In genomic region chr1:160176903-160177302, GRCm38 (mm10) we compare ENCODE assay signal across 29 mouse cellular contexts. TPM values are rescaled to one million over a fixed set of nuclear protein-coding genes. Genes with fewer than 3 reads are reported as not detected.
DNase-seq lines count a peak whose midpoint lies in the region; ATAC-seq and TF ChIP-seq lines count a peak whose summit lies in the region.
"Had no signal": no experiment of that assay in that cellular context is flagged by ENCODE, and none has a peak within 500 bp of the region (broad histone marks: within the 10 kb centered on the region; RNA-seq: fewer than 3 reads in every experiment).

No protein-coding gene starts in this region.

- H3K4me1 ChIP-seq in heart, adult 2 months (ENCODE audit: control insufficient read depth, insufficient read depth, low read length), result no peaks in the 10 kb centered on the region
- H3K4me1 ChIP-seq in lung, postnatal 0 days (ENCODE audit: insufficient read depth, low read depth, low read length), result no peaks in the 10 kb centered on the region
- H3K4me1 ChIP-seq: embryonic facial prominence, embryonic 12.5 days; forebrain, embryonic 13.5 days; heart, embryonic 12.5 days; heart, embryonic 15.5 days; hindbrain, embryonic 10.5 days had no signal

- H3K4me2 ChIP-seq in myocyte (ENCODE audit: low read depth), result peak overlapping the region; percentile 12
- no peak overlapping the region for H3K4me2 ChIP-seq in lung, postnatal 0 days (replicated peaks; ENCODE audit: low read depth, low read length)
- H3K4me2 ChIP-seq: embryonic facial prominence, embryonic 12.5 days; embryonic facial prominence, embryonic 15.5 days; forebrain, embryonic 13.5 days; heart, embryonic 12.5 days; heart, embryonic 15.5 days; hindbrain, embryonic 14.5 days had no signal

- no peak overlapping the region for H3K27ac ChIP-seq in heart, adult 2 months
- no peak overlapping the region for H3K27ac ChIP-seq in lung, postnatal 0 days (ENCODE audit: low read length)
- H3K27ac ChIP-seq: embryonic facial prominence, embryonic 12.5 days; embryonic facial prominence, embryonic 15.5 days; forebrain, embryonic 13.5 days; heart, embryonic 15.5 days; hindbrain, embryonic 10.5 days; hindbrain, embryonic 14.5 days had no signal

- no peak overlapping the region for H3ac ChIP-seq in myocyte (ENCODE audit: control insufficient read depth, insufficient read length)

- H3K27me3 ChIP-seq in heart, adult 2 months (ENCODE audit: control insufficient read depth, insufficient read depth, low read length), result no peaks in the 10 kb centered on the region
- H3K27me3 ChIP-seq in myocyte (ENCODE audit: control insufficient read depth, insufficient read depth, insufficient read length), result no peaks in the 10 kb centered on the region
- H3K27me3 ChIP-seq in lung, postnatal 0 days (replicated peaks; ENCODE audit: insufficient read depth, low read length), result no peaks in the 10 kb centered on the region
- H3K27me3 ChIP-seq: embryonic facial prominence, embryonic 12.5 days; embryonic facial prominence, embryonic 15.5 days; forebrain, embryonic 13.5 days; heart, embryonic 12.5 days; heart, embryonic 15.5 days had no signal

- no peak for TF ChIP-seq CTCF in heart, adult 2 months (IDR thresholded peaks at IDR 0.05)
- no peak for TF ChIP-seq CTCF in lung, postnatal 0 days (IDR thresholded peaks at IDR 0.05)

- H3K79me2 ChIP-seq in heart, adult 2 months (replicated peaks; ENCODE audit: control insufficient read depth, insufficient read depth, low read length), result no peaks in the 10 kb centered on the region
- H3K79me2 ChIP-seq in myocyte (ENCODE audit: control insufficient read depth, insufficient read depth), result no peaks in the 10 kb centered on the region

- H3K9me3 ChIP-seq in lung, postnatal 0 days (ENCODE audit: low read length), result no peaks in the 10 kb centered on the region
- H3K9me3 ChIP-seq: embryonic facial prominence, embryonic 12.5 days; embryonic facial prominence, embryonic 15.5 days; forebrain, embryonic 13.5 days; heart, embryonic 12.5 days; heart, embryonic 15.5 days; hindbrain, embryonic 10.5 days had no signal

- DNase-seq in heart, adult 11 months, result peak; percentile 53
- no peak for DNase-seq in heart, adult 2 months
- peak; percentile 37 for DNase-seq in testis, postnatal 14 days (ENCODE audit: low spot score)
- DNase-seq in testis, postnatal 10 days (ENCODE audit: low spot score), result no peak
- DNase-seq in brain, adult 2 months (ENCODE audit: low read depth, low spot score), result peak; percentile 52
- DNase-seq in lung, postnatal 0 days (ENCODE audit: low spot score), result no peak
- DNase-seq in adrenal gland, adult 2 months, result no peak
- DNase-seq: adrenal gland, postnatal 14 days; cerebellum, adult 18-20 months; cerebellum, adult 9-10 months; cerebellum, postnatal 14 days; gastrocnemius, postnatal 10 days; gastrocnemius, postnatal 36 days; heart, postnatal 10 days; heart, postnatal 36 days had no signal

- no peak overlapping the region for H3K9ac ChIP-seq in heart, adult 2 months (ENCODE audit: low read depth, low read length)
- H3K9ac ChIP-seq in lung, postnatal 0 days (replicated peaks; ENCODE audit: low read depth), result no peak overlapping the region
- H3K9ac ChIP-seq: embryonic facial prominence, embryonic 12.5 days; embryonic facial prominence, embryonic 15.5 days; forebrain, embryonic 13.5 days; heart, embryonic 12.5 days; heart, embryonic 15.5 days; hindbrain, embryonic 14.5 days had no signal

- no peaks in the 10 kb centered on the region for H3K36me3 ChIP-seq in heart, adult 2 months (ENCODE audit: control insufficient read depth, insufficient read depth, low read length)
- no peaks in the 10 kb centered on the region for H3K36me3 ChIP-seq in myocyte (ENCODE audit: control insufficient read depth, insufficient read depth)
- no peaks in the 10 kb centered on the region for H3K36me3 ChIP-seq in lung, postnatal 0 days (ENCODE audit: insufficient read depth, low read length)
- H3K36me3 ChIP-seq: embryonic facial prominence, embryonic 12.5 days; embryonic facial prominence, embryonic 15.5 days; heart, embryonic 12.5 days; heart, embryonic 15.5 days; hindbrain, embryonic 10.5 days had no signal

- TF ChIP-seq EP300 in heart, adult 2 months (IDR thresholded peaks at IDR 0.05; ENCODE audit: insufficient read depth, low read depth, low read length), result no peak
- no peak for TF ChIP-seq EP300 in lung, postnatal 0 days (IDR thresholded peaks at IDR 0.05)

- TF ChIP-seq POLR2A in heart, adult 2 months (IDR thresholded peaks at IDR 0.05; ENCODE audit: insufficient read depth, low read depth, low read length), result no peak
- no peak for TF ChIP-seq POLR2A in myocyte (IDR thresholded peaks at IDR 0.05; ENCODE audit: insufficient read length, low read depth)

- intact Hi-C loops in heart, adult 2 months (cut with DNase I), result no loop called here

- no peak overlapping the region for H3K4me3 ChIP-seq in heart, adult 2 months
- no peak overlapping the region for H3K4me3 ChIP-seq in myocyte
- no peak overlapping the region for H3K4me3 ChIP-seq in lung, postnatal 0 days (ENCODE audit: low read depth, low read length)
- H3K4me3 ChIP-seq: embryonic facial prominence, embryonic 12.5 days; embryonic facial prominence, embryonic 15.5 days; erythroblast, embryonic 14.5 days; forebrain, embryonic 13.5 days; heart, embryonic 12.5 days; heart, embryonic 15.5 days; hindbrain, embryonic 10.5 days had no signal

- WGBS in heart, adult 2 months, result 79% methylated on average over 8 of the region's 8 CpGs
- WGBS in lung, postnatal 0 days, result 72% methylated on average over 8 of the region's 8 CpGs

- no peak for ATAC-seq in lung, postnatal 0 days
- ATAC-seq: forebrain, embryonic 13.5 days; forebrain, embryonic 16.5 days; intestine, postnatal 0 days; Patski had no signal

TF ChIP-seq in myocyte, 11 proteins besides CTCF, POLR2A, EP300 and RAD21:
- TF ChIP-seq TCF12 (IDR thresholded peaks at IDR 0.05; ENCODE audit: insufficient read depth, poor library complexity, severe bottlenecking) (no peak), POLR2AphosphoS2 (IDR thresholded peaks at IDR 0.05; ENCODE audit: insufficient read length, low read depth) (no peak), MAX (IDR thresholded peaks at IDR 0.05; ENCODE audit: low read depth) (no peak), USF1 (IDR thresholded peaks at IDR 0.05; ENCODE audit: low read depth) (no peak), MYOG (IDR thresholded peaks at IDR 0.05; ENCODE audit: control insufficient read depth in 1 of 3, insufficient read depth in 1 of 3, insufficient read length in 2 of 3, low read depth in 2 of 3) (no peak), TCF3 (IDR thresholded peaks at IDR 0.05; ENCODE audit: insufficient read length, low read depth) (no peak), MYOD1 (IDR thresholded peaks at IDR 0.05; ENCODE audit: control insufficient read depth in 1 of 3, insufficient read length in 2 of 3, low read depth in 2 of 3) (no peak), REST (IDR thresholded peaks at IDR 0.05; ENCODE audit: insufficient read depth, insufficient read length) (no peak), CEBPB (IDR thresholded peaks at IDR 0.05; ENCODE audit: insufficient read depth, poor library complexity, severe bottlenecking) (no peak)

RNA-seq across cellular contexts. Expression of gene Mrps14, which starts 18.1 kb away (rescaled TPM):
- 100 to 1,000 TPM in 1 of 2 experiments, 10 to 100 TPM in 1; 94.6 to 102 TPM for total RNA-seq in heart, adult 2 months (2021)
- polyA plus RNA-seq in heart, adult 2 months (2012; rRNA removed), result 46.2 and 60.7 TPM in 2 replicates
- 72.2 TPM for polyA plus RNA-seq in myocyte (2012; fragmentation: generic; extraction: Trizol)
- 176 and 180 TPM in 2 replicates for polyA plus RNA-seq in lung, postnatal 0 days (2015; fragmentation: Nextera tagmentation; extraction: Ambion mirVana)
- 100 to 1,000 TPM in 1 of 2 experiments, 10 to 100 TPM in 1; 58.0 to 106 TPM for total RNA-seq in adrenal gland, adult 2 months (2021)
- 14.2 and 14.8 TPM in 2 replicates for polyA plus RNA-seq in adrenal gland, adult 2 months (2012; rRNA removed)

RNA-seq across cellular contexts. Expression of gene Tnn, which starts 23.5 kb away (rescaled TPM):
- total RNA-seq in heart, adult 2 months (2021), result not detected
- polyA plus RNA-seq in heart, adult 2 months (2012; rRNA removed), result 0.06 TPM in 1 of 2 replicates, not detected in the other
- polyA plus RNA-seq in myocyte (2012; fragmentation: generic; extraction: Trizol), result not detected
- polyA plus RNA-seq in lung, postnatal 0 days (2015; fragmentation: Nextera tagmentation; extraction: Ambion mirVana), result 1.6 and 2.1 TPM in 2 replicates
- under 1 TPM; 0.17 to 0.20 TPM for total RNA-seq in adrenal gland, adult 2 months (2021)
- not detected in 2 replicates for polyA plus RNA-seq in adrenal gland, adult 2 months (2012; rRNA removed)
- total RNA-seq: gastrocnemius, adult 18-20 months; gastrocnemius, postnatal 36 days; granulocyte monocyte progenitor cell, adult 5-6 weeks; heart, postnatal 36 days had no signal
- polyA plus RNA-seq: erythroblast, embryonic 14.5 days; forebrain, embryonic 13.5 days; heart, embryonic 12.5 days; hindbrain, embryonic 14.5 days had no signal

RNA-seq across cellular contexts. Expression of gene Cacybp, which starts 35.8 kb away (rescaled TPM):
- total RNA-seq in heart, adult 2 months (2021), result 10 to 100 TPM; 70.5 to 74.2 TPM
- polyA plus RNA-seq in heart, adult 2 months (2012; rRNA removed), result 6.5 and 13.7 TPM in 2 replicates
- 39.9 TPM for polyA plus RNA-seq in myocyte (2012; fragmentation: generic; extraction: Trizol)
- polyA plus RNA-seq in lung, postnatal 0 days (2015; fragmentation: Nextera tagmentation; extraction: Ambion mirVana), result 82.5 and 102 TPM in 2 replicates
- total RNA-seq in adrenal gland, adult 2 months (2021), result 100 to 1,000 TPM; 100 to 136 TPM
- 13.5 and 15.1 TPM in 2 replicates for polyA plus RNA-seq in adrenal gland, adult 2 months (2012; rRNA removed)

Comparison
In these comparisons a context has a peak if more than half of its experiments do, and no peak if none do; other contexts are left out.
1. DNase-seq: peak in heart, adult 11 months (single experiment), testis, postnatal 14 days (single experiment) and brain, adult 2 months (single experiment); none in heart, adult 2 months (0 of 2), testis, postnatal 10 days (single experiment), lung, postnatal 0 days (single experiment) and adrenal gland, adult 2 months (single experiment).